Comparison of ENCODE assay signal across 8 mouse cellular contexts in genomic region chr13:42101440-42102190, GRCm38 (mm10). TPM values are rescaled to one million over a fixed set of nuclear protein-coding genes. Genes with fewer than 3 reads are reported as not detected.
DNase-seq lines count a peak whose midpoint lies in the region; ATAC-seq lines count a peak whose summit lies in the region.

No protein-coding gene starts in this region.

- peak overlapping the region; percentile 67 for H3K27ac ChIP-seq in heart, embryonic 16.5 days (ENCODE audit: low read length)
- H3K27ac ChIP-seq in liver, embryonic 11.5 days (ENCODE audit: low read depth, low read length): peak overlapping the region; percentile 34; the same call in 1 of the 2 replicates

- no peaks in the 10 kb centered on the region for H3K36me3 ChIP-seq in heart, embryonic 16.5 days (ENCODE audit: control insufficient read depth, insufficient read depth)
- no peaks in the 10 kb centered on the region for H3K36me3 ChIP-seq in liver, embryonic 11.5 days (ENCODE audit: control insufficient read depth, insufficient read depth, low read length)

- ATAC-seq in heart, embryonic 16.5 days (replicated peaks; ENCODE audit: extremely low read depth, insufficient read depth, low FRiP score): peak; percentile 73
- ATAC-seq in liver, embryonic 11.5 days (replicated peaks; ENCODE audit: low FRiP score): peak; percentile 63
- ATAC-seq in monocyte, adult 5-6 weeks (replicated peaks; ENCODE audit: insufficient number of reproducible peaks, low FRiP score, low TSS enrichment, poor library complexity, severe bottlenecking): peak; percentile 43; the same call in 1 of the 2 replicates

- peaks cover 5% of the 10 kb centered on the region; the same call in 1 of the 2 replicates for H3K9me3 ChIP-seq in heart, embryonic 16.5 days (replicated peaks; ENCODE audit: control insufficient read depth, low read length)
- no peaks in the 10 kb centered on the region for H3K9me3 ChIP-seq in liver, embryonic 11.5 days (ENCODE audit: control insufficient read depth, low read length)

- peak overlapping the region; percentile 45 for H3K4me2 ChIP-seq in heart, embryonic 16.5 days (ENCODE audit: low read depth, low read length)
- H3K4me2 ChIP-seq in liver, embryonic 11.5 days: peak overlapping the region; percentile 39; the same call in 1 of the 2 replicates

- DNase-seq in adrenal gland, postnatal 14 days: peak; percentile 37
- DNase-seq in adrenal gland, postnatal 25 days: no peak
- DNase-seq in CD4-positive helper T cell, adult 2 months (ENCODE audit: low read depth, low spot score): peak; percentile 63
- peak; percentile 40 for DNase-seq in embryo, embryonic 10.5 days (ENCODE audit: low spot score)
- DNase-seq in liver, embryonic 11.5 days (ENCODE audit: low spot score): no peak
- DNase-seq in layer of hippocampus, adult 9-10 months (ENCODE audit: low spot score): no peak

- H3K9ac ChIP-seq in heart, embryonic 16.5 days (ENCODE audit: low read length): peak overlapping the region; percentile 44
- H3K9ac ChIP-seq in liver, embryonic 11.5 days (ENCODE audit: low read depth, low read length): peak overlapping the region; percentile 49; the same call in 1 of the 2 replicates

- H3K27me3 ChIP-seq in heart, embryonic 16.5 days (ENCODE audit: control insufficient read depth, insufficient read depth, low read length): no peaks in the 10 kb centered on the region
- no peaks in the 10 kb centered on the region for H3K27me3 ChIP-seq in liver, embryonic 11.5 days (replicated peaks; ENCODE audit: control insufficient read depth, insufficient read depth, low read length)

- peaks cover 29% of the 10 kb centered on the region for H3K4me1 ChIP-seq in heart, embryonic 16.5 days (ENCODE audit: control insufficient read depth, insufficient read depth, low read length)
- peaks cover 30% of the 10 kb centered on the region for H3K4me1 ChIP-seq in liver, embryonic 11.5 days (replicated peaks; ENCODE audit: control insufficient read depth, insufficient read depth, low read length)

- peak overlapping the region; percentile 13; the same call in 1 of the 2 replicates for H3K4me3 ChIP-seq in heart, embryonic 16.5 days (ENCODE audit: low read length)
- H3K4me3 ChIP-seq in liver, embryonic 11.5 days (ENCODE audit: low read depth, low read length): no peak overlapping the region

- WGBS in heart, embryonic 16.5 days: 21% methylated on average over 13 of the region's 13 CpGs
- 43% methylated on average over 13 of the region's 13 CpGs for WGBS in liver, embryonic 11.5 days

RNA-seq across cellular contexts. Expression of gene Hivep1, which starts 49.8 kb away (rescaled TPM):
- 27.1 and 29.1 TPM in 2 replicates for total RNA-seq in adrenal gland, postnatal 14 days (2021)
- total RNA-seq in adrenal gland, postnatal 25 days (2021): 24.8 and 31.6 TPM in 2 replicates
- 4.0 and 4.1 TPM in 2 replicates for polyA plus RNA-seq in heart, embryonic 16.5 days (2015; fragmentation: Nextera tagmentation; extraction: Ambion mirVana)
- 4.7 and 6.7 TPM in 2 replicates for polyA plus RNA-seq in liver, embryonic 11.5 days (2014; fragmentation: Nextera tagmentation; extraction: Ambion mirVana)
- 13.8 to 34.8 TPM (median 22.9 TPM) in 3 replicates for total RNA-seq in monocyte, adult 5-6 weeks (2017)

Comparison
In these comparisons a context has a peak if more than half of its experiments do, and no peak if none do; other contexts are left out.
1. DNase-seq: peak in adrenal gland, postnatal 14 days (single experiment), CD4-positive helper T cell, adult 2 months (single experiment) and embryo, embryonic 10.5 days (single experiment); none in adrenal gland, postnatal 25 days (single experiment), liver, embryonic 11.5 days (single experiment) and layer of hippocampus, adult 9-10 months (single experiment).
2. Peak in every context shown above with its lines, with median percentiles within 50 percentile points of each other: ATAC-seq.